Mouse (Mus musculus): ENCODE results near the gene Atp1a1.
A peak's percentile ranks its signal among the peaks of the same experiment; 100 is the strongest.

Gene Atp1a1

DNA sequence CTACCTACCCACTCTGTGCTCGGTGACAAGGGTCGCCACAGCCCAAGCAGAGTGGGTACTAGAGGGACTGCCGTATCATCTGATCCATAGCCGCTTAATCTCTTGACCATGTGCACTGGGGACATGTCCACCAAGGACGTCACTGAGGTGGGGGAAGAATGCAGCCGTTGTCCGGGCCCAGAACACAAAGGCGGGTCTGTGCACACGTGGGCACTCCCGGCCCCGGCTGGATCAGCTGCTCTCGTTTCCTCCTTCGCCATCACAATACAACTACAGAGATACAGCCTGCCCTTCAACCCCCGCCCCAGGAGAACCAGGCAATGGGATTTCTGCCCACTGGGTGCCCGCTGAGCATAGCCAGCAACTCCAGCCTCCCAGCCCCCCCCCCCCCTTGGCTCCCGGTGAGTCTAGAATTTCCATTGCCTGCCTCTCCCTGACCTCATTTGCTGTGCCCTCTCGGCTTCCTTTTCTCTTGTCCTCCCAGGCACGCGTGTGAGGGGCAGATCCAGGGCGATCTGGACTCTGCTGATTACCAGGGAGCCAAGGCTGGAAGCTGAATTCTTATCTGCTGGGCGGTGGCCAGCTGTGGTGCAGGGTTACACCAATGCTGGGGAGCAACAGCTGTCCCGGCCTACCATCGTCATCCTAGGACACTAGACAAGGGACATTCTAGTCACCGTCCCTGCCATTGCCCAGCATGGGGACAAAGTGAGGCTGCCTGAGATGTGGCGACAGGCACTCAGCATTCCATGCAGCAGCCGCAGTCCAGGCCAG is 52.8 kb downstream of the Atp1a1 start:
- DNase-seq, result no peak

DNA sequence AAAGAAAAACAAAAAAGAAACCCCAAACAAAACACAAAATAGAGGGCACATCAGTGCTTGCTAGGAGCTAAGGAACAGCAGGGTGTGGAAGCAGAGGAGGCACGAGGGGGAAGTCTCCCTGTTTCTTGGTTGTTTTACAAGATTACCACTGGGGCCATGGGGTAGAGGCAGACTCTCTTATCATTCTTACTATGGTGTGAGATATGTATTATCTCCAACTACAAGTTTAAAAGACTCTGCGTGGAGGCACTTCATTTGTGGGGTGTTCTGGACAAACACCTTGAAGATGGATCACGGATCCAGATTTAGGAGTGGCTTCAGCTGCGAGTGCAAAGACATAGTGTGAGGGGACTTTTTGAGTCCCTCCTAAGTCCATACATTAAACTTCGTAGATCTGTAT is 54.7 kb downstream of the Atp1a1 start:
- DNase-seq, result no peak

DNA sequence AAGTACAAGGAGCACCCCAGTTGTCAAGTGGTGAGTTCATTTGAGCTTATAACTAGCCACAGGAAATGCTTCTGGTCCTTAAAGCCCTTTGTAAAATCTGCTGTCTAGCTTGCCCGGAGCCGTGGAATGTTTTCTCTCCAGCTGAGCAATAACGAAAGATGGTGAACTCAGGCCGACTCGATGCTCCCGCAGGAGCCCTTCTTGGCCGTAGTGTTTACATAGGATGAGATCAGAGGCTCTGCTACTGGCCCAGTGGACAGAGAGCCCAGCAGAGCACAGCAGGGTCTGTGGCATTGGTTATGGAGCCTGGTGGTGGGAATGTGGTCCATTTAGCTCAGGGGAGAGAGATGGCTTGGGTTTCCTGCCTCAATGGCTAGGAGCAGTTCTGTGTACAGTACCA is 60.4 kb downstream of the Atp1a1 start:
- DNase-seq, result no peak

- DNase-seq, result no peak
These were observed 62.9 kb downstream of the Atp1a1 start for GRCm38 (mm10) chr3:101541571-101541970.

- no peak for DNase-seq
These were observed 63.9 kb downstream of the Atp1a1 start for GRCm38 (mm10) chr3:101540568-101540967.

- DNase-seq, result no peak
These were observed 68.2 kb downstream of the Atp1a1 start for GRCm38 (mm10) chr3:101536322-101536721.

DNA sequence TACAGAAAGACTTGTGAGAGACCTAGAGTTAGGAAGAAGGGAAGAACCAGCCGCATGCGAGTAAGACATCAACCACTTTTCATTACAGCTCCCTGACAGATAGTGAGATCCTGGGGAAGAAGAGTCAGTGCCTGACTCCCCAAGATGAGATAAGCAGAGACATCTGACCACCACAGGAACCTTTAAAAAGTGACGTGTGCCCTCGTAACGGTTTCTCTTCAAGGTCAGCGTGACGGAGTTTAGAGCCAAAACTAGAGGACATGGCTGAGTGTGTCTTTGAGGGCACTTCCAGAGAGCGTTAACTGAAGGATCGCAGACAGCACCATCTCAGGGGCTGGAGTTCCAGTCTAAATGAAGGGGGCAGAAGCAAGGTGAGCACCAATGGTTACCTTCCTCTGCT is 70.2 kb downstream of the Atp1a1 start:
- DNase-seq, result no peak

GRCm38 (mm10) chr3:101533373-101533772 is 71.1 kb downstream of the Atp1a1 start:
- DNase-seq, result no peak

DNA sequence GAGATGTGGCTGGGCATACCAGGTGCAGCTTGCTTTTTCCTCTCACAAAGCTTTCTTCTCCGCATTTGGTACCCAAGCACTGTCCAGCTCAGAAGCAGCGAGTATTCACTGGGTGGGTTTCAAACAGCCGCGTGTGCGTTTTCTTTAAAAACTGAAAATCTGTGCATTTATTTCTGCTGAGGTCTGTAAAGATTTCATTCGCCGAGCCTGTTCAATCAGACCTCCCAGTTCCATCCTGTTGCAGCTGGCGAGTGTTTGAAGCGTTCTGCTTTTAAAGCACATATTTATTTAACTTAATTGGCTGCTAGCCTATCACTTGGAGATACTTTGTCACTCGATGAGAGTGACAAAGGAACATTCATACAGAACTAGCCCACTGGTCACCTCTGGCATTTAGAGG is 73.6 kb downstream of the Atp1a1 start:
- DNase-seq, result no peak

- DNase-seq, result peak; percentile 23
These were observed 75.4 kb downstream of the Atp1a1 start for GRCm38 (mm10) chr3:101528900-101529594.

DNA sequence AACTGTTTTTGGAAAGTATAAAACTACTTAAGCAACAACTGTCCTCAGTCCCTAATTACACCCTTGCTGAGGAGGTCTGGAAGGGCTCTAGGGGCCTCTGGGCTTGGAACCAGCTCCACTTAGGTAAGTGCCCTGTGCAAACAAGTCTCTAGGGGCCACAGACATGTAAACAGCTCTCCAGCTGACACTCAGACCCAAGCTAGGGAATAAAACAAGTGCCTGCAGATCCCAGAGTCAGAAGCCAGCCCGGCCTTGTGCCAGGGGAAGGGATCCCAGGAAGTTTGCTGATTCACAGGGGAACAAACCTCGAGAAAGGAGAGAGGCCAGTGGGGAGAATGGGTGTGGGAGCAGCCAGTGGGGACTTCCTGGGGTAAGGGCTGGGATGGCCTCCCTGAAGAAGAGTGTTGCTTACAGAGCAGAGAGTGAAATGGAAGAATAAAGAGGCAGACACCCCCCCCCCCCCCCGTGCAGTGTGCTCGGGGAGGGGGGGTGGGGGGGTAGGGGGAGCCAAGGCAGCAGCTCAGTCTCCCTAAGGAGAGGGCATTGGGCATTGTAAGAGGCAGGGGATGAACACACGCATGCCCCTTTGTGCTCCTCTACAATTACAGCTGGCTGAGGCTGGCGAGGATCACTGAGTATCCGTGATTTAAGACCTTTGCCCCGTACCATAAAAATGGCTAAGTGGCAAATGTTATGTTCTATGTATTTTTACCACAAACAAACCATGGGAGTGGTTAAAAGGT is 76.2 kb downstream of the Atp1a1 start:
- DNase-seq, result no peak

GRCm38 (mm10) chr3:101526603-101527002 is 77.9 kb downstream of the Atp1a1 start:
- DNase-seq, result no peak

Data from right cerebral cortex, postnatal 4 days (tissue).